Mouse (Mus musculus): ENCODE measurements around the gene Ap1ar.

Ap1ar gene

DNA sequence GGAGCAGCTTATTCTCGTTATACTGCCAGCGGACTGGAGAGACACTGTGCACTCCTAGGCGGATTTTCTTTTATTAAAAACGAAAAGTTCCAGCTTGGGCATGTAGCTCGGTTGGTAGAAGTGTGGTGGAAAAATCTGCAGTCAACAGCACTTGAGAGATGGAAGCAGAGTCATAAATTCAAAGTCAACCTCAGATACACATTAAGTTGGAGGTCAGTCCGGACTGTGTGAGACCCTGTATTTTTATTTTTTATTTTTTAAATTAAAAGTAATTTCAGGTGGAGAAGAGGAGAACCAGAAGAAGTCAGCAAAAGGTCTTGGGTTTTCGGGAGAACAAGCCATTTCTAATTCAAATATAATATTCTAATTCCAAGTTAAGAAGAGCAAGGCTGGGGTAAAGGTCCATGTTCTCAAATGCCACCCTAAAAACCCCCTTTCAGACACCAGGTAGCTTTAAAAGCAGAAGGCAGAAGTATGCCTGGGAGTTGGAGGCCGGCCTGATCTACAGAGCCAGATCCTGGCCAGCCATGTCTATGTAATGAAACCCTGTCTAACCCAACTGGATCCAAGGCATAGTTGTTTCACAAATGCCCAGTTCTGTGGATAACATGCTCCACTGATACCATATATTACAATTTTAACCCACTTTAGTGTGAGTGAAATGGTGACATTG is 785 bp upstream of the Ap1ar start:
- DNase-seq, result no peak

DNA sequence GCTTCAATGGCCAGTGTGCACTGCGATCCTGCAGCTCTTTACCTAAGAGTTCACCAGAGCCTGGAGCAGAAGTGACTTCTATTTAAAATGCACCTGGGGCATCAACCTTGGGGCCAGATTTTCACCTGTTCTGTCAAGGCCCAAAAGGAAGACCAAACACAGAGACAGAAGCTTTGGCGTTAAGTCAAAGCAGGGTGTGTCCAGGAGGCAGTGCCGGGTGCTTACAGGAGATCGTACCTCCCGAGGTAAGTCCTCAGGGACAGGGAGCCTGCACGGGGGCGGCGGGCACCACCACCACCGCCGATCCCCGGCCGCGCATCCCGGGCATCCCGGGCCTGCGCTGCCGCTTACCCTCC is 547 bp downstream of the Ap1ar start:
- no peak for DNase-seq

DNA sequence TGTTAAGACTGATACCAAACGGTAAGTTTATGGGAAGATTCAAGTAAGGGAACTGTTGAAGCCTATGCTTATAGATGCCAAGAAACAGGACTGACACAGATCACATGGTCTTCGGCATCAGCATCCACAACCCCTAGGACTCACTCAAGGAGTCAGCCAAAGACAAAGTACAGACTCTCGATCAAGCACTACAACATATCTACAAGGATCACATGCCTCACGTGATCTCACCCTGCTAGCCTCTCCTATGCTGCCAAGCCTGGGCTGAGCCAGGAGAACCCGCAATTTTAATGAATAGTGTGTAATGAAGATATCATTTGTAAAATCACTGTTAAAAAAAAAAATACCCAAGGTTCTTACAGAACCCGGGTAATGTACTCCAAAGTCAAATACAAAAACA is 1.7 kb downstream of the Ap1ar start:
- DNase-seq, result no peak

DNA sequence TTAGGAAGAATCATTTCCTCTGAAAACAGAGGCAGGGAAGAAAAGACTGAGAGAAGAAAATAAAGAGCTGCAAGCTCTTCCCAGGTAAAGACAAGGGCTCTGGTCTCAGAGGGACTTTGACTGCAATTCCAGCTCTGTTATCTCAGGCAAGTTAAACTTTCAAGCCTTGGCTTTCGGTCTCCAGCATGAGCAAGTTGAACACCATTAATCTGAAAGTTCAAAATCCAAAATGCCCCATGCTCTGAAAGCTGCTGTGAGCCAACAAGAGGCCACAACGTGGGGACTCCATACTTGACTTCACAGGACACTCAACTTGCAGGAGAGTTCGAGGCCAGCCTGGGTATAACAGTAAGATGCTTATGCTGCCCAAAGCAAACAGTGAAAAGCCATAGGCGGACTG is 3.3 kb downstream of the Ap1ar start:
- DNase-seq, result no peak

DNA sequence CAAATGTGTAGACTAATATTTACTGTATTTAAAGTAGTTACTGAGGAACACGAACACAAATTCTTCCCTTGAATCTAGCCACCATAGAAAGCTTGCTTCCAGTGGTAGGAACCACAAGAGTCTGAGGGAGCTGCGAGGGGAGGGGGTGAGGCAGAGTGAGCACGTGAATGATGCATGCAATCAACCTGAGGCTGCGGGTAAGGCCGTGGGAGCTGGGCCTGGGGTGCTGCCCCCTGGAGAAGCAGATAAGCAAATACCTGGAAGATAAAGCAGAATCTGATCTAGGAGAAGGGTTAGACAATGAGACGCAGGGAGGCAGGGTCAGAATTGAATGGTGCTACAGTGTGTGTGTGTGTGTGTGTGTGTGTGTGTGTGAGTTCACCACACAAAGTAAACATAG is 6.2 kb downstream of the Ap1ar start:
- DNase-seq, result no peak

DNA sequence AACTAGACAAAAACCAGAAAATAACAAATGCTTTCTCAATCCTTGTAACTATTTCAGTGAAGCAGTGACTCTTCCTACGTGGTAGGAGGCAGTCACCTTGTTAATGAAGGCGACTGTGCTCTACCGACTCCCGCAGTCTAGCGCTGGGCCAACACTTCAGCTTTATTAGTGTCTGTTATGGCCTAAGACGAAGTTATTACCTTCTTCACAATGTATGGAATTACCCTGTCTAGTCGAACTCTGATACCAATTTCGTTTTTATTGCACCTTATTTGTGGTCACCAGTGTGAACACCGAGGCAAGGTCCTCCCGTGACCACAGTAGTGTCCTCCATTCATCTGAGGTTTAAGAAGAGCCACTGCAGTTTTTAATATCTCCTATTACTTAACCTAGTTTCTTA is 7.1 kb downstream of the Ap1ar start:
- no peak for DNase-seq

DNA sequence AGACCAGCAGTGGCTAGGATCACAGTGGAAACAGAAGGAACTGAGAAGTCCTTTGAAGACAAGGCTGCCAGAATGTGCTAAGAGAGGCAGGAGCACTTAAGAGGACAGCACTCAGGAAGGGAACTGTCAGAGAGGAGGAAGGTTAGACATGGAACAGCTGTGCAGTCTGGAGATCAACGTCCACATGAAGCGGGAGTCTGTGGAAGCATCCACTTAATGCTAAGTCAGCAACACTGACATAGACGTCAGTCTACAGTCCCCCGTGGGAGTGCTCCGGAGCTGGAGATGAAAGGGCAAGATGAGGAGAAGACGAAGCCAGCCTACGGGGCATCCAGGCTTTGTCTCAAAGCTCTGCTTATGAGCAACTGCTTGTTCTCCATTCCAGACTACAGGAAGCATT is 10.2 kb downstream of the Ap1ar start:
- no peak for DNase-seq

DNA sequence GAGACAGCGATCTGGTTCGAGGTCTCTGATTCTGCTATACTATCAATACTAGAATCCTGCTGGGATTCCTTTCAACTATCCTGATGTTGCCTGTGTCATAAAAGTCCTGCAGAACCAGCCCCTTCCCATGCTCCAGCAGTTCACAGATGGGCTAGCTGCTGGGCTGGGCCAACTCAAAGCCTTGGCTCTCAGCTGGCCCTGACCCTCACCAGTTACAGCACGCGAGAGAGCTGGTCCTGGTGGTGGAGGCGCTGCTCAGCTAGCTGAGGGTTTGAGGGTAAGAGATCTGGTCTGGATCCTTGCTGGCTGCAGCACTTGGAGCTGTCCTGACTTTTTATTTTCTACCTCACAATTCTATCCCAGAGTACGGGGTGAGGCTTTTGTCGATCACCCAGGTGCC is 10.8 kb downstream of the Ap1ar start:
- no peak for DNase-seq

DNA sequence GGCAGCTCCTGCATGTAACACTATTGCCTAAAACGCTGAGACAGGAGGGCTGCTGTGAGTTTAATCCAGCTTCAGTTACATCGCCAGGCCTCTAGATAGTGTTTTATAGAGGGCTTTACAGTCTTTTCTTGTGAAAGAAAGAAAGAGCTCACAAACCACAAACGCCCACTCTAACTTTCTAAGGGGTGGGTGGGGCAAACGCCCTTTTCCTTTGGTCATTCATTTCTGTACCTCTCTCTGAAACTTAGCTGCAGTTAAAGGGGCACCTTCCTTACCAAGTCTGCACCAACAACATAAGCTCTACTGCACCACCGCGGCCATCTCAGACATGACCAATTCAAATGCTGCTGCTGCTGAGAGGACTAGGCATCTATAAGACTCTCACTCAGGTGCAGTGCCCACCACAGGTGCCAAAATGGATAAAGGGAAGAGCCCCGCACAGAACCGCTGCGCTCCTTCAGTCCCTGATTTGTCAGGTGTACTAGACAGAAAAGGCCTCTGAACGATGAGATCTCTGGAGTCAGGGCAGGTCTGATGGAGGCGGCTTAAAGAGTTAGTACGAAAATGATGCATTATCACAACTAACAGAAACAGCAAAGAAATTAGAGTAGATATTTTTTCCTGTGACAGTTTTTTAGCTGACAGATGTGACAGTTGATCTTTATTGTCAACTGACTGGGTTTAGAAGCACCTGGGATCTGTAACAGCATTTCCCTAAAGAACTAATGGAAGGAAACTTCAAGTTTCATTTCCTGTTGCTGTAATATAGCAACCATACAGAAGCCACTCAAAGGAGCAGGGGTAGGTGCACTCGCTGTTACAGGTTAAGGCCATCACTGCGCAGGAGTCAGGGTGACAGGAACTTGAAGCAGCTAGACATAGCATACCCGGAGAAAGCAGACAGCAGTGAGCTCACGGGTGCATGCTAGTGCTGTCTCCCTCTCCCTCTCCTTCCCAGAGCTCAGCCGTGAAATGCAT is 13.1 kb downstream of the Ap1ar start:
- DNase-seq, result no peak

DNA sequence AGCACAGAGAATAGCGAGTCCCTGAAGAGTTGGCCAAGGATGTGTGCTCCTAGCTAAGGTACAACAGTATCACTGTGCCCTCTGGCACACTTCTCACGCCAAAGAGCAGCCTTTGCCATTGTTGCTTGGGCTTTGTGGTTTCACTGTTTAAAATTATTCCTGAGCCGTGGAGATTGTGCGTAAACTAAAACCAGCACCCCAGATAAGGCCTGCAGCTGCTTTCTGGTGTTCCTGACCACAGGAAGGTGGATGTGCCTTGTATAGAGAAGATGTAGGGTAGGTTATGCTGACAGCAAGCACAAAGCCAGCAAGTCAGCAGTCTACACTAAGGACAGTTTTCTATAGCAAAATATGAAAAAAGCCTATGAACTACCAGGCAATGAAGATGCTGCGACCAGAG is 16.1 kb downstream of the Ap1ar start:
- DNase-seq, result no peak

DNA sequence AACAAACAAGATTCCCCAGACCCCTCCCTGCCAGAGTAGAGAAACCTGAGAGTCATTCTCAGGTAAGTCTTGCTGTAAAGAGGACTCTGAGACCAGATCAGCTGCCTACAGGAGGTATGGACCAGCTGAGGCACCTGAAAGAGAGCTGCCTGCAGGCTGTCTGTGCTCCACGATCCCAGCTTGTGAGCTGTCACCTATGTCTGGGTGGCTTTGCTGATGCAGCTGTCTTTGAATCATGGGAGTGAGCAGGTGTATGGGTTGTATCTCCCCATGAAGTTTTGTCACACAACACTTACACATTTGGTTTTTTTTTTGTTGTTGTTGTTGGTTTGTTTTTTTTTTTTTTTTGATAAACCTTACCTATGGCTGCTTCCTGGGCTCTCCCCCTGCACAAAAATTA is 16.9 kb downstream of the Ap1ar start:
- DNase-seq, result no peak

DNA sequence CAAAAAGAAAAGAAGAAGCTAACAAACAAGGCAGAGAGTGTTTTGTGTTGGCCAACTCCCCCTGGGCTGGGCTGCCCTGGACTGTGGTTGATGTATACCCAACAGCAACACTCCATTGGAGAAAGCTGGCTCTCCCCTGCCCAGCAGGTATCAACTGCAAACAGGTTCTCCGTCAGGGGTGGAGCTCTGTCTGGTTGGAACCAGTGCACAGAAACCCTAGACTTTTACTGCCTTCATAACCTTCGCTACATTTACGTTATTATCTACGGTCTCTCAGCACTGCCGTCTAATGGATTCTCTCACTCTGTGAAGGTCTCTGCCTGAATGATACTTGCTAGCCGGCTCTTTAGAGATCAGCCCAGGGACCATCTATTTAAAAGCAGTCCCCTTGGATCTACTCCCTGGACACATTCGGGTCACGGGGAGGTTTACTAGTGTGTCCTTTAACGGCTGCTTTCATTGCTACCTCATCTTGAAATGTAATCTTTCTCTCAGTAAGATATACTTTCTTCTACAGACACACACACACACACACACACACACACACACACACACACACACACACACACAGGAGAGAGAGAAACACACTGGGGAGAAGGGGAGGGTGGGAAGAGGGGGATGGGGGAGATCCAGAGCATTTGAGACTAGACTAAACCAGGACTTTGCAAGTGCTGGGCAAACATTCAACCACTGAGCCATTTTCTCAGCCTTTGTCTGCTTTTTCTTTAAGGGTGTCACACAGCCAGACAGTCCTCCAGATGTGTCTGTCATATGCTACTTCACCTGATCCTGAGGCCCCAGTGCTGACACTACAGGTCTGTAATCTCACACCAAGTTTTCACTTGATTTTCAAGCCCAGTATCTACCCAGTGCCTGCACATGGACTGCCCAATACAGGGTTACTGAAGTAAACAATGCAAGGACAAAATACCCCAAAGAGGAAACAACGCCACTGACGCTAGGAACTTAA is 18.3 kb downstream of the Ap1ar start:
- DNase-seq, result no peak

DNA sequence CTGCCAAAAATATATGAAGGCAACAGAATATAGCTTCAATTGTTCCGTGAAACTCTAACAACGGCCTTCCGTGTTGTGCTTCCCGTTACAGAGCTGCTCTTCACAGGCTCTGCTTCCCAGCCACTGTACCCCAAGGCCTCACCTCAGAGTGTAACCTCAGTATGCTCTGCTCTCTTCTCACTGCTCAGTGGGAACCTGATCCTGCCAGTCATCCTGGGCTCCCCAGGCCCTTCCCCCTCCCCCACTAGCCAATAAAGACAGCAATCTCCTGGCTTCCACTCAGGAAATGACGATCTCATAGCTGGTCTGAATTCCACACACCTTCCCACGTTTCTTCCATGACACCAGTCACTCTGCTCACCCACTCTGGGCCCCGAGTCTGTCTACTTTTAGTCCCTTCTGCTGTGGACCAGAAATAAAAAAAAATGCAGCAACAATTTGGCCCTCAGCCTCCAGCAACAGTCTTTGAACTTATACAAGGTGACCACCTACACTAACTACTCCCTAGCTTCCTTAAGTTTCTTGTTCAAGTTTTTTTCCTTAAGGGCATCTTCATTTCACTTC is 20.1 kb downstream of the Ap1ar start:
- no peak for DNase-seq

DNA sequence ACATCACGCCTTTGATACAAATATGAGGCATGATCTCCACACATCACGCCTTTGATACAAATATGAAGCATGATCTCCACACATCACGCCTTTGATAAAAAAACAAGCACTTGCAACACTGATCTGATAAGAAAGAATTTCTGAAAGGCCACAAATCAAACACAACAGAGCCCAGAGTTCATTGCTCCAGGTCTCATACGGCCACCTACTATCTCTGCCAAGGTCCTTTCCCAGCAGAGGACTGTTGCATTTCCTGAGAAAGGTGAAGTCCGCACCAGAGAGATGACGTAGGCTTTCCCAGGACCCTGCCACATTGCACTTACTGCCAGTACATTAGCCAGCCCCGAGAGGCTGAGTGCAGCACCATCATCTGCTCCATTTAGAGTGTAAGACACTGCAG is 28.2 kb downstream of the Ap1ar start:
- no peak for DNase-seq

DNA sequence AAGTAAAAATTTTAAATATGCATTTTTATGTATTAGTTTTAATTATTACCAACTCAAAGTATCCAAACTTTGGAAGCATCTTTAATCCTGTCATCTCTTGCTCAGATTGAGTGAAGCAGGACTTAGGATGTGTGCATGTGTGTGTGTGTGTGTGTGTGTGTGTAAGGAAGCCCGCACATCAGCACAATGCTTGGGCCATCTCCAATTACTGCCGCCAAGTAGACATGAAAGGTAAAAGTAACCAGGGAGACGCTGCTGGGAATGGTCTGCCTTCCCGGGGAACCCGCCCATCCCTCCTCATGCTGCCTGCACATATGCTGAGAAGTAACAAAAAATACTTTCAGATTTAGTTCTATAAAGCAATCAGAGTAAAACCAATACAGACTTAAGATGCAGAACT is 29.5 kb downstream of the Ap1ar start:
- no peak for DNase-seq

DNA sequence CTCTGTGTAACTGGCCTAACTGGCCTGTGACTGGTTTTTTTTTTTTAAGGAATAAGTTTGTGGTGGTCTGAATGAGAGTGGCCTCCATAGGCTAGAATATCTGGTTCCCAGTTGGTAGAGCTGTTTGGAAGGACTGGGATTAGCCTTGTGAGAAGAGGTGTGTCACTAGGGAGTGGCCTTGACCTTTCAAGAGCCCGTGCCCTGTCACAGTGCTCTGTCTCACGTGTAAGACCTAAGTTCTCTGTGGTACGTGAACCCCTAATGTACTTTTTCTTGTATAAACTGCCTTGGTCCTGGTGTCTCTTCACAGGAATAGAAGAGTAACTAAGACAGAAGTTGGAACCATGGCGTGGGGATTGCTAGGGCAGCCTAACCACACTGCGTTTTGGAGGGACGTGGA is 31.3 kb downstream of the Ap1ar start:
- DNase-seq, result no peak

DNA sequence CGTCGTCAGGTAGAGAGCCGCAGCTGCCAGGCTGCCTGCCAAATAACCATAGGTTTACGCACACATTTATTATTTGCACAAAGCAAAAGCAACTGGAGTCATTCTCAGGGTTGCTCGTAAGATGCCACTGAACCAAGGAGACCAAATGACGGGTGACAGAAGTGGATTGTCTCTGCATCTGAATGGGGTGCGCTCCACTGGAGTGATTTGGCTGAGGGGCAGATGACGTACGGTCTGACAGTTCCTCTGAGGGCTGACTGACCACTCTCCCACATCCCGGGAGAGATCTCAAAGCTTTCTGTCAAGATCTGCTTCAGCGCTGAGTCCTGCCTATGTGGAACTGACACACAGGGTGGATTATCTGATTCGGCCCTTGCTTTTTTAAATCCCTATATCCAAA is 32.3 kb downstream of the Ap1ar start:
- no peak for DNase-seq

DNA sequence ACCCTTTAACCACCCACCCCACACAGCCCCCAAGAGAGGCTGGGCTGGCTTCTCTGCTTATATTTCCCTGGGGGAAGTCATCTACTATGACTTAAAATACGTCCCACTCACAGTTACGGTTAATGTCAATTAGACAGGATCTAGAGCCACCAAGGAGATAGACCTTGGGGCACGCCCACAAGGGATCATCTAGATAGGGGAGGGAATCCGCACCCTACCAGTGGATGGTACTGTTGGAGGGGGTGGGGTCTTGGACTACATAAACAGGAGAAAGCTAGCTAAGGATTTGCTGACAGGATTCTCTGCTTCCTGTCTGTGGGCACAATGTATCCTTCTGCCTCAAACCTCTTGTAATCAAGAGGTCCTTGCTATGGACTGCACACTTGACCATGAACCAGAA is 32.9 kb downstream of the Ap1ar start:
- DNase-seq, result no peak

DNA sequence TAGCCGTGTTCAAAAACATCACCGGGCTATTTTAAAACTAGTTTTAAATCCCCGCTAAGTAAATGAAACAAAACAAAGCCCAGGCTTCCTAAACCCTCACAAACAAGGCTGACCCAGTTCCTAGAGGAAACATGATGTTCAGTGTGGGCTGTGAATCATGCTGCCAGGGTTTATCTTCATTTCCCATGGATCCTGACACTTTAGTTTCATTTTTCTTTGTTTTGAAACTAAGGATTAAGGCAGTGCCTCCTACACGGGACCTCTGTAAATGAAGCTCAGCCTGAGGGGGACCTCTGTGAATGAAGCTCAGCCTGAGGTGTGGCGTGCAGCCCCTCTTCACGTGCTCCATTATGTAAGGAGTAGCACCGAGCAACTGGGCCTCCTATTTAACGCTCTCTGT is 34.5 kb downstream of the Ap1ar start:
- no peak for DNase-seq

DNA sequence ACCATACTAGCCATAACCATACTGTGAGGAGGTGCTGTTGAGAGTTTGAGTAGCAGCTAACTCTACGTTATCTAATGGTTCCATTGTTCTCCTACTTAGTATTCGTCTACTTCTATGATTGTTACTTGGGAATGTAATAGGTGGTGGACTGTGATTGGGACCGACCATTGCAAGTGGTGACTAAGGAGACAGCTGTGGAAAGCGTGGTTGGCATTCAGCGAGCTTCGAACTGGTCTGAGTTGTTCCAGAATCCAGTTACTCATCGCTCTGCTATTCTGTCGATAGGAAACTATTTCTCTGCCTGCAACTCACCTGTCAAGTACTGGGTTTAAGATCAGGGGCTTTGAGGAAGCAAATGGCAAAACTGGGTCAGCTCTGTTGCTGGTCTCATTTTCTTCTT is 36.2 kb downstream of the Ap1ar start:
- no peak for DNase-seq

DNA sequence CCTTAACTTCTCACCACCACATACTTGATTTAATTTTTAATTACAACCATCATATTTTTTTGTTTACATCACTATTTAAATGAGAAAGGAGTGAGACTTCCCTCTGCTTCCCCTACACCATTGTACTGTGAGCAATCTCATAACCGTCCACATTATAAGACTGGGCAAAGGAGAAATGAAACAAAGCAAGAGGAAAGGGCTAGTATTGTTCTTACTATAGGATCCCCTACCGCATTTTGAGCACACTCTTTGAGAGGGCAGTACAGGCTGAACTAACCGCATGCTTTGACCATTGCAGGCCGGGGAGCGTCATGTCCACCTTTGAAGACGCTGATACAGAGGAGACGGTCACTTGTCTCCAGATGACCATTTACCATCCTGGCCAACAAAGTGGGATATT is 41.1 kb downstream of the Ap1ar start:
- DNase-seq, result no peak

DNA sequence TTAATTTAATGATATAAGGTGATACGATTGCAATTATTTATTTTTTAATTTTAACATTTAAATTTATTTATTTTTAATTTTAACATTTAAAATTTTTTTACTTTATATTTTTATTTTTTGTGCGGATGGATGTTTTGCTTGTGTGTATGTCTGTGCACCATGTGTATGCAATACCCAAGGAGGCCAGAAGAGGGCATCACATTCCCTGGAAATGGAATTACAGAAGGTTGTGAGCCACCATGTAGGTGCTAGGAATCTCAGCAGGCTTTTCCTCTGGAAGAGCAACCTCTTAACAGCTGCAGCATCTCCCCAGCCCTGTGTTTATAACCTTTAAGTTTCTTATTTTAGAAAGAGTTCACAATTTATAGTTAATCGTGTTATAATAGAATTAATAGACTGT is 41.6 kb downstream of the Ap1ar start:
- DNase-seq, result no peak

DNA sequence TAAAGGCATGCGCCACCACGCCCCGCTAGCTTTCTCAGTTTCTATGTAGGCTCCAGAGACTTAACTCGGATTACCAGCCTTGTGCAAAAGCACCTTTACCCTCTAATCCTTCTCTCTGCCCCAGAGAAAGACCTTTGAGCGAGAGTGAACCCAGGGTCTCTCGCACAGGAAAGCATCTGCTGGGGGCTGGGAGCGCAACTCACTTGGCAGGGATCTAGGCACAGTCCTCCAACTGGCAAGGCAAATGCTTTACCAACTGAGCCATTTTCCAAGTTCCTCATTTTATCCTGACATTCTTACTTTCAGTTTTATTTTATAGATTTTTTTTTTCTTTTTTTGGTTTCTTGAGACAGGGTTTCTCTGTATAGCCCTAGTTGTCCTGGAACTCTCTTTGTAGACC is 44.3 kb downstream of the Ap1ar start:
- DNase-seq, result no peak

All from cerebellum, postnatal 36 days (tissue).